Mouse (Mus musculus) ES-E14 (cell line): ENCODE results near the gene Prss57.

Source experiments
- HCFC1 ChIP-seq: IDR thresholded peaks from 2 replicates; pipeline ENCODE4 v1.6.1; 2012; ENCODE audit warnings: low read length, inconsistent platforms, borderline replicate concordance; ENCODE audit not compliant: insufficient read depth
- MAFK ChIP-seq: IDR thresholded peaks from 2 replicates; pipeline ENCODE4 v1.6.1; 2014; ENCODE audit warnings: mild to moderate bottlenecking, low read depth, low read length, inconsistent platforms; ENCODE audit not compliant: insufficient read depth
- ZNF384 ChIP-seq: IDR thresholded peaks from 2 replicates; pipeline ENCODE4 v1.6.1; 2012; ENCODE audit warnings: low read depth, low read length, inconsistent platforms

GRCm38 (mm10) chr10:79792339-79793040 lies 1.7 kb upstream of the Prss57 start:
- peak; percentile 93 for TF ChIP-seq MAFK
- TF ChIP-seq ZNF384, result peak; percentile 53; the same call in 1 of the 2 replicates
- TF ChIP-seq HCFC1, result no peak
